Mouse (Mus musculus): ENCODE data around the gene St6galnac3. TPM values are rescaled to one million over a fixed set of nuclear protein-coding genes. Genes with fewer than 3 reads are reported as not detected.

Gene St6galnac3
- total and polyA plus RNA-seq, 3 experiments, result 2.2 to 5.2 (median 4.9) TPM

GRCm38 (mm10) chr3:153749359-153749758 lies 24.4 kb upstream of the St6galnac3 start:
- no peaks in the 10 kb centered on the region for H3K36me3 ChIP-seq (ENCODE audit: control insufficient read depth, insufficient read depth, low read length)
- TF ChIP-seq EP300 (IDR thresholded peaks at IDR 0.05; ENCODE audit: insufficient read depth, low read depth, low read length) (no peak), POLR2A (IDR thresholded peaks at IDR 0.05; ENCODE audit: insufficient read depth, low read depth, low read length) (no peak), CTCF (IDR thresholded peaks at IDR 0.05) (no peak)
- no peak overlapping the region for H3K27ac ChIP-seq
- no peak for DNase-seq
- intact Hi-C loops (cut with DNase I), result no loop called here
- no peaks in the 10 kb centered on the region for H3K79me2 ChIP-seq (replicated peaks; ENCODE audit: control insufficient read depth, insufficient read depth, low read length)
- H3K4me3 ChIP-seq, result no peak overlapping the region
- H3K27me3 ChIP-seq (ENCODE audit: control insufficient read depth, insufficient read depth, low read length), result no peaks in the 10 kb centered on the region
- 73% methylated on average over 6 of the region's 6 CpGs for WGBS
- no peaks in the 10 kb centered on the region for H3K4me1 ChIP-seq (ENCODE audit: control insufficient read depth, insufficient read depth, low read length)
- H3K9ac ChIP-seq (ENCODE audit: low read depth, low read length), result no peak overlapping the region

- intact Hi-C loops (cut with DNase I), result no loop called here
- TF ChIP-seq EP300 (IDR thresholded peaks at IDR 0.05; ENCODE audit: insufficient read depth, low read depth, low read length) (no peak), CTCF (IDR thresholded peaks at IDR 0.05) (no peak), POLR2A (IDR thresholded peaks at IDR 0.05; ENCODE audit: insufficient read depth, low read depth, low read length) (no peak)
- Histone ChIP-seq H3K27me3 (ENCODE audit: control insufficient read depth, insufficient read depth, low read length) (no peaks in the 10 kb centered on the region), H3K4me1 (ENCODE audit: control insufficient read depth, insufficient read depth, low read length) (no peaks in the 10 kb centered on the region), H3K9ac (ENCODE audit: low read depth, low read length) (no peak overlapping the region), H3K79me2 (replicated peaks; ENCODE audit: control insufficient read depth, insufficient read depth, low read length) (no peaks in the 10 kb centered on the region), H3K36me3 (ENCODE audit: control insufficient read depth, insufficient read depth, low read length) (no peaks in the 10 kb centered on the region), H3K4me3 (no peak overlapping the region), H3K27ac (no peak overlapping the region)
- 92% methylated on average over 3 of the region's 3 CpGs for WGBS
- DNase-seq, result no peak
Observed at GRCm38 (mm10) chr3:153748293-153748692, 23.3 kb upstream of the St6galnac3 start.

- DNase-seq, result no peak
- Histone ChIP-seq H3K27me3 (ENCODE audit: control insufficient read depth, insufficient read depth, low read length) (no peaks in the 10 kb centered on the region), H3K27ac (no peak overlapping the region), H3K79me2 (replicated peaks; ENCODE audit: control insufficient read depth, insufficient read depth, low read length) (no peaks in the 10 kb centered on the region), H3K4me1 (ENCODE audit: control insufficient read depth, insufficient read depth, low read length) (no peaks in the 10 kb centered on the region), H3K9ac (ENCODE audit: low read depth, low read length) (no peak overlapping the region), H3K4me3 (no peak overlapping the region), H3K36me3 (ENCODE audit: control insufficient read depth, insufficient read depth, low read length) (no peaks in the 10 kb centered on the region)
- intact Hi-C loops (cut with DNase I), result no loop called here
- 40% methylated on average over 3 of the region's 3 CpGs for WGBS
- TF ChIP-seq POLR2A (IDR thresholded peaks at IDR 0.05; ENCODE audit: insufficient read depth, low read depth, low read length) (no peak), CTCF (IDR thresholded peaks at IDR 0.05) (no peak), EP300 (IDR thresholded peaks at IDR 0.05; ENCODE audit: insufficient read depth, low read depth, low read length) (no peak)
Observed at GRCm38 (mm10) chr3:153745099-153745498, 20.1 kb upstream of the St6galnac3 start.

- no peak overlapping the region for H3K27ac ChIP-seq
- no peaks in the 10 kb centered on the region for H3K27me3 ChIP-seq (ENCODE audit: control insufficient read depth, insufficient read depth, low read length)
- intact Hi-C loops (cut with DNase I), result no loop called here
- DNase-seq, result no peak
- no peaks in the 10 kb centered on the region for H3K36me3 ChIP-seq (ENCODE audit: control insufficient read depth, insufficient read depth, low read length)
- H3K4me3 ChIP-seq, result no peak overlapping the region
- WGBS, result 74% methylated on average over 6 of the region's 6 CpGs
- no peak overlapping the region for H3K9ac ChIP-seq (ENCODE audit: low read depth, low read length)
- H3K79me2 ChIP-seq (replicated peaks; ENCODE audit: control insufficient read depth, insufficient read depth, low read length), result no peaks in the 10 kb centered on the region
- no peaks in the 10 kb centered on the region for H3K4me1 ChIP-seq (ENCODE audit: control insufficient read depth, insufficient read depth, low read length)
- TF ChIP-seq POLR2A (IDR thresholded peaks at IDR 0.05; ENCODE audit: insufficient read depth, low read depth, low read length), result no peak
- no peak for TF ChIP-seq CTCF (IDR thresholded peaks at IDR 0.05)
- TF ChIP-seq EP300 (IDR thresholded peaks at IDR 0.05; ENCODE audit: insufficient read depth, low read depth, low read length), result no peak
Observed at GRCm38 (mm10) chr3:153744447-153744846, 19.5 kb upstream of the St6galnac3 start.

- H3K27ac ChIP-seq, result no peak overlapping the region
- H3K4me1 ChIP-seq (ENCODE audit: control insufficient read depth, insufficient read depth, low read length), result no peaks in the 10 kb centered on the region
- H3K79me2 ChIP-seq (replicated peaks; ENCODE audit: control insufficient read depth, insufficient read depth, low read length), result no peaks in the 10 kb centered on the region
- H3K9ac ChIP-seq (ENCODE audit: low read depth, low read length), result no peak overlapping the region
- DNase-seq, result no peak
- no peaks in the 10 kb centered on the region for H3K27me3 ChIP-seq (ENCODE audit: control insufficient read depth, insufficient read depth, low read length)
- no peak for TF ChIP-seq EP300 (IDR thresholded peaks at IDR 0.05; ENCODE audit: insufficient read depth, low read depth, low read length)
- TF ChIP-seq POLR2A (IDR thresholded peaks at IDR 0.05; ENCODE audit: insufficient read depth, low read depth, low read length), result no peak
- TF ChIP-seq CTCF (IDR thresholded peaks at IDR 0.05), result no peak
- intact Hi-C loops (cut with DNase I), result no loop called here
- H3K36me3 ChIP-seq (ENCODE audit: control insufficient read depth, insufficient read depth, low read length), result no peaks in the 10 kb centered on the region
- 82% methylated on average over 7 of the region's 7 CpGs for WGBS
- H3K4me3 ChIP-seq, result no peak overlapping the region
Observed at GRCm38 (mm10) chr3:153741800-153742199, 16.8 kb upstream of the St6galnac3 start.

GRCm38 (mm10) chr3:153739351-153739750 lies 14.4 kb upstream of the St6galnac3 start:
- no peak overlapping the region for H3K9ac ChIP-seq (ENCODE audit: low read depth, low read length)
- H3K4me1 ChIP-seq (ENCODE audit: control insufficient read depth, insufficient read depth, low read length), result no peaks in the 10 kb centered on the region
- TF ChIP-seq CTCF (IDR thresholded peaks at IDR 0.05) (no peak), EP300 (IDR thresholded peaks at IDR 0.05; ENCODE audit: insufficient read depth, low read depth, low read length) (no peak), POLR2A (IDR thresholded peaks at IDR 0.05; ENCODE audit: insufficient read depth, low read depth, low read length) (no peak)
- no peak overlapping the region for H3K4me3 ChIP-seq
- H3K36me3 ChIP-seq (ENCODE audit: control insufficient read depth, insufficient read depth, low read length), result no peaks in the 10 kb centered on the region
- H3K79me2 ChIP-seq (replicated peaks; ENCODE audit: control insufficient read depth, insufficient read depth, low read length), result no peaks in the 10 kb centered on the region
- intact Hi-C loops (cut with DNase I), result no loop called here
- 81% methylated on average over 8 of the region's 8 CpGs for WGBS
- no peak overlapping the region for H3K27ac ChIP-seq
- DNase-seq, result no peak
- no peaks in the 10 kb centered on the region for H3K27me3 ChIP-seq (ENCODE audit: control insufficient read depth, insufficient read depth, low read length)
